Mouse (Mus musculus): ENCODE measurements around the gene Ubqln3. TPM values are rescaled to one million over a fixed set of nuclear protein-coding genes. Genes with fewer than 3 reads are reported as not detected.

Ubqln3 gene
- polyA plus RNA-seq, 1 experiment from 2014 or later = not detected

GRCm38 (mm10) chr7:104150456-104150855 lies 7.4 kb upstream of the Ubqln3 start, which contains the start of gene Ubqlnl:
Ubqlnl (minus strand) TSS chr7:104150556.
- Histone ChIP-seq H3K27me3 (ENCODE audit: control insufficient read depth, insufficient read depth, low read length) (no peaks in the 10 kb centered on the region), H3K9me3 (replicated peaks; ENCODE audit: control insufficient read depth, low read length) (no peaks in the 10 kb centered on the region), H3K4me2 (ENCODE audit: low read depth, low read length) (no peak within 1 kb of the TSS), H3K27ac (replicated peaks; ENCODE audit: low read depth, low read length) (no peak within 1 kb of the TSS), H3K9ac (replicated peaks; ENCODE audit: low read length) (no peak within 1 kb of the TSS), H3K4me3 (ENCODE audit: low read depth, low read length) (no peak within 1 kb of the TSS), H3K36me3 (replicated peaks; ENCODE audit: control insufficient read depth, insufficient read depth, low read depth, low read length) (no peaks in the 10 kb centered on the region), H3K4me1 (ENCODE audit: control insufficient read depth, insufficient read depth, low read length) (no peaks in the 10 kb centered on the region)
- no peak for ATAC-seq (replicated peaks; ENCODE audit: insufficient number of reproducible peaks, low FRiP score, low TSS enrichment, low read depth)
- DNase-seq (ENCODE audit: low spot score) = no peak
- 84% methylated on average over 2 of the region's 2 CpGs for WGBS

DNA sequence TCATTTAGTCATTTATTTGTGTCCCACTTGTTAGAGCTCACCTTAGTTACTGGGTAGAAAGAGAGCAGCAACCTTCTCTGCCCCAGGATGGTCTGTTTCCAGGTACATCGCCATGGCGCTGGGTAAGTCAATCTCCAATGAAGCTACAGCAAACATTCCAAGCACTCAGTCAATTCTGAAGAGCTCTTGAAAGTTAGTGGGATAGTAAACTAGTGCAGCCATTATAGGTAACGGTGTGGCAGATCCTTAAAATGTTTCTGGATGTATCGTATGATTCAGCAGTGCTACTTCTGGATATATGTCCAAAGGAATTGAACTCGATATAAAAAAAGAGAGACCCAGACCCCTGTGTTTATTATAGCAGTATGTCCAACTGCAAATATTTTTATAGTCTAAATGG lies 5.8 kb downstream of the Ubqln3 start, which contains the start of gene Olfr643:
TSS of gene Olfr643 (minus strand) at position 101 of the 400 bp plus-strand sequence.
- DNase-seq (ENCODE audit: low spot score) (no peak), ATAC-seq (replicated peaks; ENCODE audit: insufficient number of reproducible peaks, low FRiP score, low TSS enrichment, low read depth) (no peak)
- Histone ChIP-seq H3K27me3 (ENCODE audit: control insufficient read depth, insufficient read depth, low read length) (no peaks in the 10 kb centered on the region), H3K4me2 (ENCODE audit: low read depth, low read length) (no peak within 1 kb of the TSS), H3K9ac (replicated peaks; ENCODE audit: low read length) (no peak within 1 kb of the TSS), H3K27ac (replicated peaks; ENCODE audit: low read depth, low read length) (no peak within 1 kb of the TSS), H3K4me3 (ENCODE audit: low read depth, low read length) (no peak within 1 kb of the TSS), H3K9me3 (replicated peaks; ENCODE audit: control insufficient read depth, low read length) (no peaks in the 10 kb centered on the region), H3K4me1 (ENCODE audit: control insufficient read depth, insufficient read depth, low read length) (no peaks in the 10 kb centered on the region), H3K36me3 (replicated peaks; ENCODE audit: control insufficient read depth, insufficient read depth, low read depth, low read length) (no peaks in the 10 kb centered on the region)
- 84% methylated on average over 5 of the region's 5 CpGs for WGBS

GRCm38 (mm10) chr7:104129726-104130125 lies 13.4 kb downstream of the Ubqln3 start, which contains the start of gene Ubqln5:
Ubqln5 (minus strand) TSS chr7:104129826.
- no peak for ATAC-seq (replicated peaks; ENCODE audit: insufficient number of reproducible peaks, low FRiP score, low TSS enrichment, low read depth)
- no peak within 1 kb of the TSS for H3K9ac ChIP-seq (replicated peaks; ENCODE audit: low read length)
- no peaks in the 10 kb centered on the region for H3K4me1 ChIP-seq (ENCODE audit: control insufficient read depth, insufficient read depth, low read length)
- H3K4me2 ChIP-seq (ENCODE audit: low read depth, low read length) = no peak within 1 kb of the TSS
- no peak within 1 kb of the TSS for H3K27ac ChIP-seq (replicated peaks; ENCODE audit: low read depth, low read length)
- no peak for DNase-seq (ENCODE audit: low spot score)
- H3K36me3 ChIP-seq (replicated peaks; ENCODE audit: control insufficient read depth, insufficient read depth, low read depth, low read length) = no peaks in the 10 kb centered on the region
- no peaks in the 10 kb centered on the region for H3K27me3 ChIP-seq (ENCODE audit: control insufficient read depth, insufficient read depth, low read length)
- no peak within 1 kb of the TSS for H3K4me3 ChIP-seq (ENCODE audit: low read depth, low read length)
- H3K9me3 ChIP-seq (replicated peaks; ENCODE audit: control insufficient read depth, low read length) = no peaks in the 10 kb centered on the region
- WGBS = 89% methylated on average over 5 of the region's 5 CpGs

- Histone ChIP-seq H3K36me3 (replicated peaks; ENCODE audit: control insufficient read depth, insufficient read depth, low read depth, low read length) (no peaks in the 10 kb centered on the region), H3K4me1 (ENCODE audit: control insufficient read depth, insufficient read depth, low read length) (no peaks in the 10 kb centered on the region), H3K27ac (replicated peaks; ENCODE audit: low read depth, low read length) (no peak within 1 kb of the TSS), H3K4me3 (ENCODE audit: low read depth, low read length) (no peak within 1 kb of the TSS), H3K4me2 (ENCODE audit: low read depth, low read length) (no peak within 1 kb of the TSS), H3K9me3 (replicated peaks; ENCODE audit: control insufficient read depth, low read length) (no peaks in the 10 kb centered on the region), H3K9ac (replicated peaks; ENCODE audit: low read length) (no peak within 1 kb of the TSS), H3K27me3 (ENCODE audit: control insufficient read depth, insufficient read depth, low read length) (no peaks in the 10 kb centered on the region)
- no peak for DNase-seq (ENCODE audit: low spot score)
- no peak for ATAC-seq (replicated peaks; ENCODE audit: insufficient number of reproducible peaks, low FRiP score, low TSS enrichment, low read depth)
Measured at GRCm38 (mm10) chr7:104104757-104104972, 38.4 kb downstream of the Ubqln3 start, which contains the start of gene Olfr646. Olfr646 (plus strand) TSS chr7:104104873.

- Histone ChIP-seq H3K4me2 (ENCODE audit: low read depth, low read length) (no peak overlapping the region), H3K9me3 (replicated peaks; ENCODE audit: control insufficient read depth, low read length) (no peaks in the 10 kb centered on the region), H3K4me1 (ENCODE audit: control insufficient read depth, insufficient read depth, low read length) (no peaks in the 10 kb centered on the region), H3K4me3 (ENCODE audit: low read depth, low read length) (no peak overlapping the region), H3K27me3 (ENCODE audit: control insufficient read depth, insufficient read depth, low read length) (no peaks in the 10 kb centered on the region), H3K9ac (replicated peaks; ENCODE audit: low read length) (no peak overlapping the region), H3K27ac (replicated peaks; ENCODE audit: low read depth, low read length) (no peak overlapping the region), H3K36me3 (replicated peaks; ENCODE audit: control insufficient read depth, insufficient read depth, low read depth, low read length) (no peaks in the 10 kb centered on the region)
- DNase-seq (ENCODE audit: low spot score) = no peak
- ATAC-seq (replicated peaks; ENCODE audit: insufficient number of reproducible peaks, low FRiP score, low TSS enrichment, low read depth) = no peak
- 78% methylated on average over 4 of the region's 4 CpGs for WGBS
Measured at GRCm38 (mm10) chr7:104103913-104104756, 38.9 kb downstream of the Ubqln3 start.

Other genes starting within 250 kb of the Ubqln3 start
- gene Olfr64, start 248.8 kb downstream of the Ubqln3 start, polyA plus RNA-seq (2014; fragmentation: Nextera tagmentation; extraction: Ambion mirVana) = not detected in 2 replicates
- gene Olfr65, start 239.8 kb downstream of the Ubqln3 start, polyA plus RNA-seq (2014; fragmentation: Nextera tagmentation; extraction: Ambion mirVana) = not detected in 2 replicates
- gene Olfr631, start 214.5 kb downstream of the Ubqln3 start, polyA plus RNA-seq (2014; fragmentation: Nextera tagmentation; extraction: Ambion mirVana) = not detected in 2 replicates
- gene Olfr632, start 208.9 kb downstream of the Ubqln3 start, polyA plus RNA-seq (2014; fragmentation: Nextera tagmentation; extraction: Ambion mirVana) = not detected in 2 replicates
- not detected in 2 replicates for gene Olfr633, start 198.8 kb downstream of the Ubqln3 start, polyA plus RNA-seq (2014; fragmentation: Nextera tagmentation; extraction: Ambion mirVana)
- gene Olfr635, start 172.1 kb downstream of the Ubqln3 start, polyA plus RNA-seq (2014; fragmentation: Nextera tagmentation; extraction: Ambion mirVana) = not detected in 2 replicates
- not detected in 2 replicates for gene Olfr638, start 144.5 kb downstream of the Ubqln3 start, polyA plus RNA-seq (2014; fragmentation: Nextera tagmentation; extraction: Ambion mirVana)
- not detected in 2 replicates for gene Olfr639, start 126.0 kb downstream of the Ubqln3 start, polyA plus RNA-seq (2014; fragmentation: Nextera tagmentation; extraction: Ambion mirVana)
- not detected in 2 replicates for gene Olfr640, start 117.7 kb downstream of the Ubqln3 start, polyA plus RNA-seq (2014; fragmentation: Nextera tagmentation; extraction: Ambion mirVana)
- gene Olfr641, start 107.8 kb downstream of the Ubqln3 start, polyA plus RNA-seq (2014; fragmentation: Nextera tagmentation; extraction: Ambion mirVana) = not detected in 2 replicates
- not detected in 2 replicates for gene Olfr642, start 90.6 kb downstream of the Ubqln3 start, polyA plus RNA-seq (2014; fragmentation: Nextera tagmentation; extraction: Ambion mirVana)
- not detected in 2 replicates for gene 4930516K23Rik, start 81.8 kb downstream of the Ubqln3 start, polyA plus RNA-seq (2014; fragmentation: Nextera tagmentation; extraction: Ambion mirVana)
- gene Olfr644, start 71.4 kb downstream of the Ubqln3 start, polyA plus RNA-seq (2014; fragmentation: Nextera tagmentation; extraction: Ambion mirVana) = not detected in 2 replicates
- not detected in 2 replicates for gene Olfr645, start 57.8 kb downstream of the Ubqln3 start, polyA plus RNA-seq (2014; fragmentation: Nextera tagmentation; extraction: Ambion mirVana)
- not detected in 2 replicates for gene Olfr646, start 38.4 kb downstream of the Ubqln3 start, polyA plus RNA-seq (2014; fragmentation: Nextera tagmentation; extraction: Ambion mirVana)
- not detected in 2 replicates for gene Ubqln5, start 13.5 kb downstream of the Ubqln3 start, polyA plus RNA-seq (2014; fragmentation: Nextera tagmentation; extraction: Ambion mirVana)
- not detected in 2 replicates for gene Olfr643, start 5.9 kb downstream of the Ubqln3 start, polyA plus RNA-seq (2014; fragmentation: Nextera tagmentation; extraction: Ambion mirVana)
- gene Ubqlnl, start 7.3 kb upstream of the Ubqln3 start, polyA plus RNA-seq (2014; fragmentation: Nextera tagmentation; extraction: Ambion mirVana) = not detected in 2 replicates
- not detected in 2 replicates for gene Olfm5, start 21.6 kb upstream of the Ubqln3 start, polyA plus RNA-seq (2014; fragmentation: Nextera tagmentation; extraction: Ambion mirVana)
- 0.15 and 0.27 TPM in 2 replicates for gene Olfr648, start 40.1 kb upstream of the Ubqln3 start, polyA plus RNA-seq (2014; fragmentation: Nextera tagmentation; extraction: Ambion mirVana)
- not detected in 2 replicates for gene Olfr649, start 52.7 kb upstream of the Ubqln3 start, polyA plus RNA-seq (2014; fragmentation: Nextera tagmentation; extraction: Ambion mirVana)
- 2.9 and 3.5 TPM in 2 replicates for gene Trim6, start 75.5 kb upstream of the Ubqln3 start, polyA plus RNA-seq (2014; fragmentation: Nextera tagmentation; extraction: Ambion mirVana)
- gene Trim34a, start 101.2 kb upstream of the Ubqln3 start, polyA plus RNA-seq (2014; fragmentation: Nextera tagmentation; extraction: Ambion mirVana) = 0.83 and 0.98 TPM in 2 replicates
- 0.11 TPM in 1 of 2 replicates, not detected in the other for gene Trim5, start 144.8 kb upstream of the Ubqln3 start, polyA plus RNA-seq (2014; fragmentation: Nextera tagmentation; extraction: Ambion mirVana)
- gene Trim12a, start 172.2 kb upstream of the Ubqln3 start, polyA plus RNA-seq (2014; fragmentation: Nextera tagmentation; extraction: Ambion mirVana) = 1.7 and 2.9 TPM in 2 replicates
- not detected in 2 replicates for gene Trim34b, start 186.2 kb upstream of the Ubqln3 start, polyA plus RNA-seq (2014; fragmentation: Nextera tagmentation; extraction: Ambion mirVana)
- 1.0 and 1.2 TPM in 2 replicates for gene Trim12c, start 210.1 kb upstream of the Ubqln3 start, polyA plus RNA-seq (2014; fragmentation: Nextera tagmentation; extraction: Ambion mirVana)
- gene Trim30b, start 226.6 kb upstream of the Ubqln3 start, polyA plus RNA-seq (2014; fragmentation: Nextera tagmentation; extraction: Ambion mirVana) = not detected in 2 replicates

All from embryonic facial prominence, embryonic 11.5 days (tissue).